Mouse (Mus musculus) kidney, embryonic 14.5 days (tissue): Measurements from ENCODE around the gene Arhgef17. TPM values are rescaled to one million over a fixed set of nuclear protein-coding genes. Genes with fewer than 3 reads are reported as not detected.

ENCODE experiments used
- ATAC-seq: fragments of 200-750 bp; cut with Nextera tagmentation; 2 replicates; pipeline ENCODE4 v1.8.0; 2017; ENCODE audit warnings: moderate number of reproducible peaks, mild to moderate bottlenecking, moderate TSS enrichment, moderate library complexity; ENCODE audit not compliant: low FRiP score, low TSS enrichment
- H3K27ac ChIP-seq: fragments of 300-500 bp; sonication (generic); 2 replicates; pipeline ENCODE4 v1.5.1; 2014; ENCODE audit warnings: low read depth, mild to moderate bottlenecking, low read length, moderate library complexity, mixed read lengths
- H3K27me3 ChIP-seq: fragments of 300-500 bp; sonication (generic); 2 replicates; pipeline ENCODE4 v1.6.1; 2014; ENCODE audit warnings: mild to moderate bottlenecking, low read length; ENCODE audit not compliant: control insufficient read depth, insufficient read depth
- H3K36me3 ChIP-seq: fragments of 300-500 bp; sonication (generic); 2 replicates; pipeline ENCODE4 v1.6.1; 2014; ENCODE audit warnings: low read length, mixed read lengths; ENCODE audit not compliant: control insufficient read depth, insufficient read depth
- H3K4me1 ChIP-seq: fragments of 300-500 bp; sonication (generic); 2 replicates; pipeline ENCODE4 v1.6.1; 2014; ENCODE audit warnings: low read length, mixed read lengths; ENCODE audit not compliant: control insufficient read depth, insufficient read depth
- H3K4me2 ChIP-seq: fragments of 300-500 bp; sonication (generic); replicated peaks from 2 replicates; pipeline ENCODE4 v1.6.1; 2014; ENCODE audit warnings: low read depth, mild to moderate bottlenecking, low read length
- H3K4me3 ChIP-seq: fragments of 300-500 bp; sonication (generic); 2 replicates; pipeline ENCODE4 v1.5.1; 2014; ENCODE audit warnings: mild to moderate bottlenecking, low read length
- H3K9ac ChIP-seq: fragments of 300-500 bp; sonication (generic); 2 replicates; pipeline ENCODE4 v1.6.1; 2014; ENCODE audit warnings: low read depth, mild to moderate bottlenecking, low read length, moderate library complexity
- H3K9me3 ChIP-seq: fragments of 300-500 bp; sonication (generic); 2 replicates; pipeline ENCODE4 v1.6.1; 2016; ENCODE audit warnings: low read length; ENCODE audit not compliant: control insufficient read depth
- WGBS: fragments of 180-500 bp; shearing (Covaris S2); extraction: QIAGEN DNeasy Blood & Tissue Kit; methylation state at CpG from one replicate; pipeline ENCODE4 v1.1.7; 2014; 5-methylcytosine and 5-hydroxymethylcytosine counted together
- polyA plus RNA-seq: library from polyadenylated mRNA; unstranded; fragments of >200 nt; fragmentation: Nextera tagmentation; extraction: Ambion mirVana; gene quantifications from 2 replicates; pipeline ENCODE4 v1.2.1, GENCODE M21; 2014

Arhgef17 gene
- polyA plus RNA-seq, 1 experiment from 2014 or later: 15.5 TPM

- Histone ChIP-seq H3K9me3 (no peaks in the 10 kb centered on the region), H3K36me3 (peaks cover 35% of the 10 kb centered on the region), H3K4me1 (peaks cover 78% of the 10 kb centered on the region), H3K27me3 (no peaks in the 10 kb centered on the region), H3K4me3 (no peak overlapping the region), H3K27ac (no peak overlapping the region), H3K9ac (no peak overlapping the region), H3K4me2 (no peak overlapping the region)
- 70% methylated on average over 6 of the region's 6 CpGs for WGBS
- no peak for ATAC-seq
Observed at GRCm38 (mm10) chr7:100916526-100916925, 15.4 kb downstream of the Arhgef17 start.

- 87% methylated on average over 5 of the region's 5 CpGs for WGBS
- H3K36me3 ChIP-seq: peaks cover 27% of the 10 kb centered on the region
- H3K9me3 ChIP-seq: no peaks in the 10 kb centered on the region
- H3K27me3 ChIP-seq: no peaks in the 10 kb centered on the region
- H3K4me2 ChIP-seq: no peak overlapping the region
- peaks cover 82% of the 10 kb centered on the region for H3K4me1 ChIP-seq
- H3K9ac ChIP-seq: no peak overlapping the region
- ATAC-seq: no peak
- no peak overlapping the region for H3K27ac ChIP-seq
- no peak overlapping the region for H3K4me3 ChIP-seq
Observed at GRCm38 (mm10) chr7:100915204-100915603, 16.7 kb downstream of the Arhgef17 start.

- no peak for ATAC-seq
- 37% methylated on average over 9 of the region's 9 CpGs for WGBS
- Histone ChIP-seq H3K36me3 (peaks cover 27% of the 10 kb centered on the region), H3K27ac (peak overlapping the region; percentile 59), H3K9me3 (no peaks in the 10 kb centered on the region), H3K9ac (no peak overlapping the region), H3K4me3 (no peak overlapping the region), H3K4me2 (no peak overlapping the region), H3K27me3 (no peaks in the 10 kb centered on the region), H3K4me1 (peaks cover 72% of the 10 kb centered on the region)
Observed at GRCm38 (mm10) chr7:100911791-100912190, 20.1 kb downstream of the Arhgef17 start.

- no peaks in the 10 kb centered on the region for H3K9me3 ChIP-seq
- no peak overlapping the region for H3K9ac ChIP-seq
- whole genome bisulfite sequencing: 5% methylated on average over 2 of the region's 2 CpGs
- H3K36me3 ChIP-seq: peaks cover 22% of the 10 kb centered on the region
- ATAC-seq: peak; percentile 56; the same call in 1 of the 2 replicates
- H3K27ac ChIP-seq: peak overlapping the region; percentile 59
- H3K4me1 ChIP-seq: peaks cover 67% of the 10 kb centered on the region
- 0 out of 2 replicates have a peak overlapping the region, but pooled peaks have one; percentile 9 for H3K4me2 ChIP-seq
- no peaks in the 10 kb centered on the region for H3K27me3 ChIP-seq
- no peak overlapping the region for H3K4me3 ChIP-seq
Observed at GRCm38 (mm10) chr7:100911246-100911770, 20.6 kb downstream of the Arhgef17 start.

GRCm38 (mm10) chr7:100908567-100908966 lies 23.3 kb downstream of the Arhgef17 start:
- Histone ChIP-seq H3K4me3 (no peak overlapping the region), H3K4me1 (peaks cover 57% of the 10 kb centered on the region), H3K9ac (no peak overlapping the region), H3K36me3 (peaks cover 15% of the 10 kb centered on the region), H3K27ac (peak overlapping the region; percentile 75; the same call in 1 of the 2 replicates), H3K4me2 (no peak overlapping the region), H3K9me3 (no peaks in the 10 kb centered on the region), H3K27me3 (no peaks in the 10 kb centered on the region)
- 38% methylated on average over 8 of the region's 8 CpGs for WGBS
- no peak for ATAC-seq

GRCm38 (mm10) chr7:100908061-100908460 lies 23.8 kb downstream of the Arhgef17 start:
- Histone ChIP-seq H3K36me3 (peaks cover 12% of the 10 kb centered on the region), H3K4me1 (peaks cover 52% of the 10 kb centered on the region), H3K4me3 (no peak overlapping the region), H3K4me2 (0 out of 2 replicates have a peak overlapping the region, but pooled peaks have one; percentile 2), H3K27me3 (no peaks in the 10 kb centered on the region), H3K27ac (peak overlapping the region; percentile 75; the same call in 1 of the 2 replicates), H3K9ac (no peak overlapping the region; the same call in 1 of the 2 replicates), H3K9me3 (no peaks in the 10 kb centered on the region)
- 71% methylated on average over 8 of the region's 8 CpGs for WGBS
- no peak for ATAC-seq

- 0% methylated on average over 1 of the region's 1 CpGs for WGBS
- no peaks in the 10 kb centered on the region for H3K9me3 ChIP-seq
- no peak overlapping the region for H3K9ac ChIP-seq
- no peak overlapping the region for H3K4me3 ChIP-seq
- peaks cover 13% of the 10 kb centered on the region for H3K36me3 ChIP-seq
- H3K4me2 ChIP-seq: peak overlapping the region; percentile 2; the same call in 1 of the 2 replicates
- H3K27me3 ChIP-seq: no peaks in the 10 kb centered on the region
- H3K4me1 ChIP-seq: peaks cover 44% of the 10 kb centered on the region
- peak overlapping the region; percentile 75; the same call in 1 of the 2 replicates for H3K27ac ChIP-seq
- no peak for ATAC-seq
Observed at GRCm38 (mm10) chr7:100907231-100907630, 24.7 kb downstream of the Arhgef17 start.

- no peak overlapping the region for H3K4me2 ChIP-seq
- ATAC-seq: no peak
- peaks cover 34% of the 10 kb centered on the region for H3K4me1 ChIP-seq
- H3K27ac ChIP-seq: no peak overlapping the region
- H3K9ac ChIP-seq: no peak overlapping the region
- no peak overlapping the region for H3K4me3 ChIP-seq
- no peaks in the 10 kb centered on the region for H3K9me3 ChIP-seq
- WGBS: 86% methylated on average over 10 of the region's 10 CpGs
- peaks cover 16% of the 10 kb centered on the region for H3K36me3 ChIP-seq
- no peaks in the 10 kb centered on the region for H3K27me3 ChIP-seq
Observed at GRCm38 (mm10) chr7:100906029-100906789, 25.7 kb downstream of the Arhgef17 start.

- Histone ChIP-seq H3K9ac (no peak overlapping the region), H3K4me1 (peaks cover 22% of the 10 kb centered on the region), H3K27me3 (no peaks in the 10 kb centered on the region), H3K36me3 (peaks cover 16% of the 10 kb centered on the region), H3K4me3 (no peak overlapping the region), H3K27ac (no peak overlapping the region), H3K4me2 (no peak overlapping the region), H3K9me3 (no peaks in the 10 kb centered on the region)
- ATAC-seq: no peak
- 85% methylated on average over 7 of the region's 7 CpGs for WGBS
Observed at GRCm38 (mm10) chr7:100905037-100905436, 26.9 kb downstream of the Arhgef17 start.
